Mouse (Mus musculus): ENCODE measurements around the gene Fggy. TPM values are rescaled to one million over a fixed set of nuclear protein-coding genes. Genes with fewer than 3 reads are reported as not detected.

The Fggy gene
- total and polyA plus RNA-seq, 3 experiments = not detected

DNA sequence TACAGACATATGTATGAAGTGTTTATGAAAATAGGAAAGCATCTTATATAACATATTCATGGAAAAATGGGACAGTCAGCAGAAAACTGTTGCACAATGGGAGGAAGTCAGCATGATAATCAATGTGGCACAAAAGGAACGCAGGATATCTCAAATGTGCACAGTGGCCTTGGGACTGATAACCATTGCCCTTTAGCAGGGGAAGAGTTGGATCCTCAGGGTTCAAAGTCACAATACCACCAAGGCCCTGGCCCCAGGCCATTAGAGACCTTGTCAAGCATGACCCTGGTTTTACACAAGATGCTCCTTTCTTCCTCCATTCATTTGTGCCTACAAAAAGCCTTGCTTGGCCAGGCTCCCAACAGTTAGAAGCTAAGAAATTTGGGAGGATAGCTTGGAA, 83.5 kb downstream of the Fggy start:
- Histone ChIP-seq H3K27me3 (ENCODE audit: control insufficient read depth in 1 of 2, insufficient read depth in 2 of 2, low read length in 2 of 2) (no peaks in the 10 kb centered on the region), H3K9ac (ENCODE audit: control insufficient read depth, low read depth, low read length, poor library complexity, severe bottlenecking) (no peak overlapping the region)

GRCm38 (mm10) chr4:95644048-95644447, 86.7 kb downstream of the Fggy start:
- Histone ChIP-seq H3K36me3 (ENCODE audit: control insufficient read depth in 1 of 2, insufficient read depth in 2 of 2, low read length in 2 of 2) (no peaks in the 10 kb centered on the region), H3K9me3 (replicated peaks; ENCODE audit: insufficient read depth, low read length) (no peaks in the 10 kb centered on the region), H3K9ac (ENCODE audit: control insufficient read depth, low read depth, low read length, poor library complexity, severe bottlenecking) (no peak overlapping the region), H3K27me3 (ENCODE audit: control insufficient read depth in 1 of 2, insufficient read depth in 2 of 2, low read length in 2 of 2) (no peaks in the 10 kb centered on the region), H3K27ac (ENCODE audit: control insufficient read depth, low read depth, low read length) (no peak overlapping the region), H3K4me1 (ENCODE audit: control insufficient read depth in 1 of 2, insufficient read depth in 2 of 2, low read length in 2 of 2) (no peaks in the 10 kb centered on the region), H3K79me2 (ENCODE audit: control insufficient read depth, insufficient read depth, low read length, poor library complexity) (no peaks in the 10 kb centered on the region), H3K4me3 (ENCODE audit: control insufficient read depth in 1 of 2, insufficient read depth in 1 of 2, low read depth in 2 of 2, low read length in 2 of 2) (no peak overlapping the region)
- no peak for DNase-seq (ENCODE audit: low read depth, low spot score)
- TF ChIP-seq CHD1 (IDR thresholded peaks at IDR 0.05; ENCODE audit: low read depth, low read length) (no peak), UBTF (IDR thresholded peaks at IDR 0.05; ENCODE audit: borderline replicate concordance, insufficient read depth, low read depth, low read length) (no peak), CHD2 (IDR thresholded peaks at IDR 0.05; ENCODE audit: low read length) (no peak), MYC (IDR thresholded peaks at IDR 0.05; ENCODE audit: low read depth, low read length) (no peak), MAFK (IDR thresholded peaks at IDR 0.05; ENCODE audit: borderline replicate concordance, low read depth, low read length) (no peak), ZMIZ1 (IDR thresholded peaks at IDR 0.05; ENCODE audit: low read depth, low read length) (no peak), GATA1 (IDR thresholded peaks at IDR 0.05; ENCODE audit: low read depth, low read length) (no peak), ETS1 (IDR thresholded peaks at IDR 0.05; ENCODE audit: low read depth, low read length) (no peak), POLR2A (IDR thresholded peaks at IDR 0.05; ENCODE audit: control insufficient read depth in 1 of 2, insufficient read depth in 1 of 2, low read depth in 1 of 2, low read length in 2 of 2, poor library complexity in 1 of 2) (no peak), KAT2A (conservative IDR thresholded peaks at IDR 0.05; ENCODE audit: low read depth, low read length) (no peak), SMC3 (IDR thresholded peaks at IDR 0.05; ENCODE audit: low read depth, low read length) (no peak), E2F4 (IDR thresholded peaks at IDR 0.05; ENCODE audit: borderline replicate concordance, low read depth, low read length) (no peak), MAX (IDR thresholded peaks at IDR 0.05; ENCODE audit: low read length) (no peak), TCF12 (IDR thresholded peaks at IDR 0.05; ENCODE audit: low read depth, low read length) (no peak), BHLHE40 (IDR thresholded peaks at IDR 0.05; ENCODE audit: borderline replicate concordance, low read depth, low read length) (no peak), MAZ (IDR thresholded peaks at IDR 0.05; ENCODE audit: low read depth, low read length) (no peak), USF1 (IDR thresholded peaks at IDR 0.05; ENCODE audit: low read depth, low read length) (no peak), POLR2AphosphoS5 (IDR thresholded peaks at IDR 0.05; ENCODE audit: borderline replicate concordance, low read depth, low read length) (no peak), HCFC1 (IDR thresholded peaks at IDR 0.05; ENCODE audit: low read depth, low read length) (no peak), RCOR1 (IDR thresholded peaks at IDR 0.05; ENCODE audit: low read depth, low read length) (no peak)

More for the DNA sequence above, 83.5 kb downstream of the Fggy start:
- H3K4me3 ChIP-seq (ENCODE audit: control insufficient read depth in 1 of 2, insufficient read depth in 1 of 2, low read depth in 2 of 2, low read length in 2 of 2) = no peak overlapping the region
- TF ChIP-seq EP300 (IDR thresholded peaks at IDR 0.05; ENCODE audit: low read depth in 1 of 2, low read length in 2 of 2) (no peak), RAD21 (IDR thresholded peaks at IDR 0.05; ENCODE audit: low read depth, low read length) (no peak), USF2 (IDR thresholded peaks at IDR 0.05; ENCODE audit: borderline replicate concordance in 1 of 2, insufficient read depth in 1 of 2, low read depth in 1 of 2, low read length in 2 of 2) (no peak)
- no peaks in the 10 kb centered on the region for H3K36me3 ChIP-seq (ENCODE audit: control insufficient read depth in 1 of 2, insufficient read depth in 2 of 2, low read length in 2 of 2)
- no peaks in the 10 kb centered on the region for H3K4me1 ChIP-seq (ENCODE audit: control insufficient read depth in 1 of 2, insufficient read depth in 2 of 2, low read length in 2 of 2)
- DNase-seq (ENCODE audit: low read depth, low spot score) = no peak
- no peaks in the 10 kb centered on the region for H3K79me2 ChIP-seq (ENCODE audit: control insufficient read depth, insufficient read depth, low read length, poor library complexity)
- no peaks in the 10 kb centered on the region for H3K9me3 ChIP-seq (replicated peaks; ENCODE audit: insufficient read depth, low read length)
- H3K27ac ChIP-seq (ENCODE audit: control insufficient read depth, low read depth, low read length) = no peak overlapping the region
